Mouse (Mus musculus): ENCODE results near the gene Dmgdh.

Gene Dmgdh

GRCm38 (mm10) chr13:93674131-93674561, at the start of gene Dmgdh, which contains the start of gene Bhmt2:
Dmgdh (plus strand) TSS chr13:93674433.
Bhmt2 (minus strand) TSS chr13:93674302.
- no peak for DNase-seq (ENCODE audit: low spot score)

- no peak for DNase-seq (ENCODE audit: low spot score)
These were observed 45.4 kb upstream of the Dmgdh start for GRCm38 (mm10) chr13:93628861-93629260.

- no peak for DNase-seq (ENCODE audit: low spot score)
These were observed 43.1 kb upstream of the Dmgdh start for GRCm38 (mm10) chr13:93630941-93631705.

- DNase-seq (ENCODE audit: low spot score): no peak
These were observed 41.3 kb upstream of the Dmgdh start for GRCm38 (mm10) chr13:93632927-93633326.

GRCm38 (mm10) chr13:93636561-93636960, 37.7 kb upstream of the Dmgdh start:
- no peak for DNase-seq (ENCODE audit: low spot score)

- no peak for DNase-seq (ENCODE audit: low spot score)
These were observed 36.7 kb upstream of the Dmgdh start, which contains the start of gene Bhmt for GRCm38 (mm10) chr13:93637282-93638245. Bhmt (minus strand) TSS chr13:93637961.

- DNase-seq (ENCODE audit: low spot score): no peak
These were observed 34.6 kb upstream of the Dmgdh start for GRCm38 (mm10) chr13:93639636-93640035.

GRCm38 (mm10) chr13:93648387-93649130, 25.7 kb upstream of the Dmgdh start:
- no peak for DNase-seq (ENCODE audit: low spot score)

- no peak for DNase-seq (ENCODE audit: low spot score)
These were observed 20.9 kb upstream of the Dmgdh start for GRCm38 (mm10) chr13:93653382-93653781.

- no peak for DNase-seq (ENCODE audit: low spot score)
These were observed 16.3 kb upstream of the Dmgdh start for GRCm38 (mm10) chr13:93657941-93658340.

- no peak for DNase-seq (ENCODE audit: low spot score)
These were observed 6.6 kb upstream of the Dmgdh start for GRCm38 (mm10) chr13:93667586-93667985.

- DNase-seq (ENCODE audit: low spot score): no peak
These were observed 1.9 kb upstream of the Dmgdh start for GRCm38 (mm10) chr13:93672371-93672770.

- no peak for DNase-seq (ENCODE audit: low spot score)
These were observed 937 bp upstream of the Dmgdh start for GRCm38 (mm10) chr13:93673296-93673695.

GRCm38 (mm10) chr13:93676864-93677263, 2.6 kb downstream of the Dmgdh start:
- DNase-seq (ENCODE audit: low spot score): no peak

- DNase-seq (ENCODE audit: low spot score): no peak
These were observed 9.1 kb downstream of the Dmgdh start for GRCm38 (mm10) chr13:93683336-93683735.

- DNase-seq (ENCODE audit: low spot score): no peak
These were observed 11.0 kb downstream of the Dmgdh start for GRCm38 (mm10) chr13:93685226-93685625.

- peak; percentile 61 for DNase-seq (ENCODE audit: low spot score)
These were observed 13.1 kb downstream of the Dmgdh start for GRCm38 (mm10) chr13:93687321-93687720.

GRCm38 (mm10) chr13:93689566-93689965, 15.3 kb downstream of the Dmgdh start:
- no peak for DNase-seq (ENCODE audit: low spot score)

GRCm38 (mm10) chr13:93690821-93691220, 16.6 kb downstream of the Dmgdh start:
- no peak for DNase-seq (ENCODE audit: low spot score)

GRCm38 (mm10) chr13:93698866-93699265, 24.6 kb downstream of the Dmgdh start:
- DNase-seq (ENCODE audit: low spot score): no peak

- no peak for DNase-seq (ENCODE audit: low spot score)
These were observed 31.5 kb downstream of the Dmgdh start for GRCm38 (mm10) chr13:93705697-93706096.

- DNase-seq (ENCODE audit: low spot score): no peak
These were observed 33.0 kb downstream of the Dmgdh start for GRCm38 (mm10) chr13:93707271-93707670.
